8 mouse cellular contexts compared by ENCODE assay signal in genomic region chr1:134415168-134415831, GRCm38 (mm10). TPM values are rescaled to one million over a fixed set of nuclear protein-coding genes. Genes with fewer than 3 reads are reported as not detected.
DNase-seq lines count a peak whose midpoint lies in the region; ATAC-seq lines count a peak whose summit lies in the region.

Gene Adipor1, plus strand, starts transcription at chr1:134415378.

- H3K4me1 ChIP-seq in hindbrain, embryonic 15.5 days (replicated peaks): peaks cover 54% of the 10 kb centered on the region

- H3K27ac ChIP-seq in hindbrain, embryonic 15.5 days (replicated peaks): peak within 1 kb of the TSS; percentile 94

- peak within 1 kb of the TSS; percentile 66 for H3K9ac ChIP-seq in hindbrain, embryonic 15.5 days

- WGBS in hindbrain, embryonic 15.5 days: under 1% methylated on average over 69 of the region's 77 CpGs

- no peaks in the 10 kb centered on the region for H3K27me3 ChIP-seq in hindbrain, embryonic 15.5 days

- peak; percentile 90 for DNase-seq in T-cell, adult 2 months (ENCODE audit: low spot score)
- peak; percentile 96 to 98 for DNase-seq in cerebellum, postnatal 36 days
- DNase-seq in frontal cortex, postnatal 36 days (ENCODE audit: low spot score in 2 of 2): peak; percentile 94 to 98
- DNase-seq in left cerebral cortex, adult 11 months (ENCODE audit: low spot score): peak; percentile 95
- DNase-seq in lung, postnatal 4 days: peak; percentile 98 to 99
- DNase-seq in retina, postnatal 7 days (ENCODE audit: low read depth, low spot score): peak; percentile 92
- peak; percentile 91 for DNase-seq in urinary bladder, adult 2 months (ENCODE audit: low spot score)

- H3K36me3 ChIP-seq in hindbrain, embryonic 15.5 days: no peaks in the 10 kb centered on the region

- H3K9me3 ChIP-seq in hindbrain, embryonic 15.5 days: no peaks in the 10 kb centered on the region

- H3K4me3 ChIP-seq in hindbrain, embryonic 15.5 days: peak within 1 kb of the TSS; percentile 77

- peak; percentile 100 for ATAC-seq in hindbrain, embryonic 15.5 days (ENCODE audit: low FRiP score, low read depth)

- peak within 1 kb of the TSS; percentile 80 for H3K4me2 ChIP-seq in hindbrain, embryonic 15.5 days

RNA-seq across cellular contexts. Expression of gene Adipor1, which starts in this region (rescaled TPM):
- polyA plus RNA-seq in hindbrain, embryonic 15.5 days (2015; fragmentation: Nextera tagmentation; extraction: Ambion mirVana): 83.1 and 86.8 TPM in 2 replicates
- polyA plus RNA-seq in urinary bladder, adult 2 months (2012; rRNA removed): 77.7 and 87.7 TPM in 2 replicates

Comparison
In these comparisons a context has a peak if more than half of its experiments do, and no peak if none do; other contexts are left out.
1. Peak in every context shown above with its lines: DNase-seq, ATAC-seq, H3K4me3 ChIP-seq and H3K27ac ChIP-seq.